Mouse (Mus musculus): ENCODE measurements around the gene H2-Q6.
"Not testable (repeated sequence)": the region's sequence is repeated elsewhere in the genome, so short reads cannot be mapped to it uniquely, and the experiment has no call there.

The H2-Q6 gene

DNA sequence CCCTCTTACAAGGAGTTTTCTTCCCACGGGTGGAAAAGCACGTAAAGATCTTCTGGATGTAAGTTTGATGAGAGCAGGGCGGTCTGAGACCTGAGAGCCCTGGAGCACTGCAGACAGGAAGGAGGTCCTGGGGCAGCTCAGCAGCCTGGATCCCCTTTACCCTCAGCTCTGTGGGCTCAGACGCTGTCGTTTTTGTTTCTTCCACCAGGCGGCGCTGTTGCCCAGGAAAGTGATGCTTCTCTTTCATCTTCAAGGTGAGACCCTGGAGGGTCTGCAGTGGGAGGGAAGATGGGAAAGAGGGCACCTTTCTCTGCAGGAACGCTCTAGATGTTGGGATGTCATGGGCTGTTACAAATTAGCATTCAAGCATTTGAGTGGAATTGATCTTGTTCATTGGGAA lies 10.2 kb downstream of the H2-Q6 start:
- not testable (repeated sequence) for DNase-seq (ENCODE audit: low spot score)

DNA sequence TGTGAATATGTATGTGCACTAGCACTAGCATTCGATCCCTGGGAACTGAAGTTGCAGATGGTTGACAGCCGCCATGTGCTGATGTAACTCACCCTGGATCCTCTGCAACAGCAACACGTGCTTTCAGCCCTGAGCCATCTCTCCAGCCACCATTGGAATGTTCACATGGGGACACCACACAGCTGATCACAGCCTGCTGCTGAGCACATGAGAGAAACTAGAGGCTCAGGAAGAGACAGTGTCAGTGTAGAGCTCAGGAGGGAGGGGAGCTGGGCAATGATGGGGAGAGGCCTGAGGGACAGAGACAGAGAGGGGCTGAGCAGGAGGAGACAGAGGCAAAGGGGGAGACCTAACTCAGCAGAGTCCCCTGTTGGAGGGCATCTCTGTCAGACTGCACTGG lies 10.9 kb downstream of the H2-Q6 start:
- DNase-seq (ENCODE audit: low spot score), result not testable (repeated sequence)

DNA sequence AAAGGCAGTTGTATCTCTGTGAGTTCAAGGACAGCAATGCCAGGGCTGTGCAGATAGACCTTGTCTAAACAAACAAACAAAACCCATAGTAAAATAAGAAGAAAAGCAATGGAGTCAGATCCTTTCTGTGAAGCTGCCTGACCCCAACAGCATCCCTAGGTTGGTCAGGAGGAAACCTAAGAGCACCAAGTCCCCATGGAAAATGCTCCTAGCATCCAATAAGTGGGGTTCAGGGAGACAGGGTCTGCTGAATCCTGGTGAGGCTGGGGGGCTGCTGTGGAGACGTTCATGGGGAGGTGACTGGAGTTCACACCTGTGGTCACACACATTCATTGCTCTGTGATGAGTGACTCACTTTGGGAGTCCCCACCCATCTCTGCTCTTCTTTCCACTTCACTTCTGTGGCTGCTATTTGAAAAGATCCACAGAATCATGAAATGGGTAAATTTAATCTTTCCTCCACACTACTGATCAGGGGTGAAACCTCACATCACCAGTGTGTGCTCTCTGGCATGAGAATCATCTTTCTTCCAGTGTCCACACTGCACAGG lies 12.8 kb downstream of the H2-Q6 start:
- not testable (repeated sequence) for DNase-seq (ENCODE audit: low spot score)

DNA sequence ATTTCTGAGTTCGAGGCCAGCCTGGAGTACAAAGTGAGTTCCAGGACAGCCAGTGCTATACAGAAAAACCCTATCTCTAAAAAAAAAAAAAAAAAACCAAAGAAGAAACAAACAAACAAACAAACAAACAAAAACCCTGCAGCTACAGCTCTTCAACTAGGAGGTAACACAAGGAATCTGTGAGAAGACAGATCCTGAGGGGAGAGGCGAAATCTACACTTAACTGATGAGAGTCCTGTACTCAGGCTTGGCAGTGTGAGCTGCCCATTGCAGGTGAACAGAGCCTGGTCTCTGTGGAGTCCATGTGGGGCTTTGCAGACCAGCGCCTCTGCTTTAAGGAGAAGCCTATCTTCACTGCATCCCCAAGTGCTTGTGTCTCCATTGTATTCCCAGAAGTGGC lies 13.7 kb downstream of the H2-Q6 start:
- not testable (repeated sequence) for DNase-seq (ENCODE audit: low spot score)

DNA sequence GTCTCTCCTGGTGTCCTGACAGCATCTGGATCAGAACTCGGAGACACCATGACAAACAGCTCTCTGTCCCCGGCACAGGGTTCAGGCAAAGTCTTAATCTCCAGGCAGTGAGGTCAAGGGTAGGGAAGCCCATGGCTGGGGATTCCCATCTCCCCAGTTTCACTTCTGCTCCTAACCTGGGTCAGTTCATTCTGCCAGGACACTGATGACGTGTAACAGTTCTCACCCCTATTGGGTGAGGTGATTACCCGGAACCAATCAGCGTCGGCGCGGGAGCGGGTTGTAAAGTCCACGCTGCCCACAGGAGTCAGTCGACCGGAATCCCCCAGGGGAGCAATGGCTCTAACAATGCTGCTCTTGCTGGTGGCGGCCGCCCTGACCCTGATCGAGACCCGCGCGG lies 14.2 kb downstream of the H2-Q6 start, which contains the start of gene H2-Q7:
H2-Q7 (plus strand) TSS at position 271 of the 400 bp plus-strand sequence.
- peak; percentile 51 for DNase-seq (ENCODE audit: low spot score)

DNA sequence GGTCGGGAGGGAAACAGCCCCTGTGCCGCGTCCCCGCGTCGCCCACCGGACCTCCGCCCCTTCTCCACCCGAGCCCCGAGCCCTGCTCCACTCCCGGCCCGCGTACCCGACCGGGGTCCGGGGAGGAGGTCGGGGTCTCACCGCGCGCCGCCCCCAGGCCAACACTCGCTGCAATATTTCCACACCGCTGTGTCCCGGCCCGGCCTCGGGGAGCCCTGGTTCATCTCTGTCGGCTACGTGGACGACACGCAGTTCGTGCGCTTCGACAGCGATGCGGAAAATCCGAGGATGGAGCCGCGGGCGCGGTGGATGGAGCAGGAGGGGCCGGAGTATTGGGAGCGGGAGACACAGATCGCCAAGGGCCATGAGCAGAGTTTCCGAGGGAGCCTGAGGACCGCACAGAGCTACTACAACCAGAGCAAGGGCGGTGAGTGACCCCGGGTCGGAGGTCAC lies 14.7 kb downstream of the H2-Q6 start:
- not testable (repeated sequence) for DNase-seq (ENCODE audit: low spot score)

DNA sequence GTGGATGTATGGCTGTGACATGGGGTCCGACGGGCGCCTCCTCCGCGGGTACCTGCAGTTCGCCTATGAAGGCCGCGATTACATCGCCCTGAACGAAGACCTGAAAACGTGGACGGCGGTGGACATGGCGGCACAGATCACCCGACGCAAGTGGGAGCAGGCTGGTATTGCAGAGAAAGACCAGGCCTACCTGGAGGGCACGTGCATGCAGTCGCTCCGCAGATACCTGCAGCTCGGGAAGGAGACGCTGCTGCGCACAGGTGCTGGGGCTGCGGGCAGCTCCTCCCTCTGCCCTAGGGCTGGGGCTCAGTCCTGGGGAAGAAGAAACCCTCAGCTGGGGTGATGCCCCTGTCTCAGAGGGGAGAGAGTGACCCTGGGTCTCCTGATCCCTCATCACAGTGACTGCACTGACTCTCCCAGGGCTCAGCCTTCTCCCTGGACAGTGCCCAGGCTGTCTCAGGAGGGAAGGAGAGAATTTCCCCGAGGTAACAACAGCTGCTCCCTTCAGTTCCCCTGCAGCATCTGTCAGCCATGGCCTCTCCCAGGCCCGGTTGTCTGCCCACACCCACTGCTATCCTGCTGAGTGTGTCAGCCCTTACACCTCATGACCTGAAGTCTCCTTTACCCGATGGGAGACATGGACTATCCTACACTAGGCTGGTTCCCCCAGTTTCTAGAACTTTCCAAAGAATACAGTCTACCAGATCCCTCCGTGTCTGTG lies 15.4 kb downstream of the H2-Q6 start:
- DNase-seq (ENCODE audit: low spot score), result not testable (repeated sequence)

DNA sequence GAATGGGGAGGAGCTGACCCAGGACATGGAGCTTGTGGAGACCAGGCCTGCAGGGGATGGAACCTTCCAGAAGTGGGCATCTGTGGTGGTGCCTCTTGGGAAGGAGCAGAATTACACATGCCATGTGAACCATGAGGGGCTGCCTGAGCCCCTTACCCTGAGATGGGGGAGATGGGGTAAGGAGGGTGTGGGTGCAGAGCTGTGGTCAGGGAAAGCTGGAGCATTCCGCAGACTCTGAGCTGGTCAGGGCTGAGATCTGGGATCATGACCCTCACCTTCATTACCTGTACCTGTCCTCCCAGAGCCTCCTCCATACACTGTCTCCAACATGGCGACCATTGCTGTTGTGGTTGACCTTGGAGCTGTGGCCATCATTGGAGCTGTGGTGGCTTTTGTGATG lies 17.7 kb downstream of the H2-Q6 start:
- not testable (repeated sequence) for DNase-seq (ENCODE audit: low spot score)

DNA sequence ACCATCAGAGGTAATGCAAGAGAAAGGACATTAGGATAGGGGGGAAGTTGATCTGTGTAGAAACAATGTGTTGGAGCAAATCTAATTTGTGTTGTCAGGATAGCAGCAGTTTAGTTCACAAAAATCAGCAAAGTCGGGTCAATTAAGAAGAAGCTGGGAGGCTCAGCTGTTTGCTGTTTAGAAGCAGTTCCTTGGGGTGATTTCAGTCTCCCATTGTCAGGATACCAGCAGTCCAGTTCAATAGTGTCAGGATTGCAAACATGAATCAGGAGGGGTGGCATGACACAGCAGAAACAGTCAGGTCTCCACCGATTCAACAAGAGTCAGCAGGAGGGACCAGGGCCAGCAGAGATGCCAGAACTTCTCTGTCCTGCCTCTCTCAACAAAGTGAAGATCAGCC lies 19.9 kb downstream of the H2-Q6 start:
- DNase-seq (ENCODE audit: low spot score), result not testable (repeated sequence)

DNA sequence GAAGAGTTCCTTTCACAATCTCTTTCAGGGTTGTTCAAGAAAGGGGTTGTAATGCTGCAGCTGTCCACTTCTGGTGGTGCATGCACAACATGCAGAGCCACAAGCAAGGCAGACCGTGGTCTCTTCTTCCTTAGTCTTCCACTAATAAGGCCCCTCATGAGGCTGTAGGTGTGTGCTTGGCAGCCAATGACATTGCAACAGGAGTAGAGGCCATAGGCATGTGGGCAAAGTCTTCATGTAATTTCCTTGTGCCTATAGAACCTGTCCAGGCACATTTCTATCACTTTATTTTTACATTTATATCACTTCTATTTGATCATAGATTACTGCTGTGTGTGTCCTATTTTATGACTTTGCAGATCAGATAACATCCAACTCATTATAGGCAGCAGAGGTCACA lies 33.6 kb downstream of the H2-Q6 start:
- DNase-seq (ENCODE audit: low spot score), result not testable (repeated sequence)

DNA sequence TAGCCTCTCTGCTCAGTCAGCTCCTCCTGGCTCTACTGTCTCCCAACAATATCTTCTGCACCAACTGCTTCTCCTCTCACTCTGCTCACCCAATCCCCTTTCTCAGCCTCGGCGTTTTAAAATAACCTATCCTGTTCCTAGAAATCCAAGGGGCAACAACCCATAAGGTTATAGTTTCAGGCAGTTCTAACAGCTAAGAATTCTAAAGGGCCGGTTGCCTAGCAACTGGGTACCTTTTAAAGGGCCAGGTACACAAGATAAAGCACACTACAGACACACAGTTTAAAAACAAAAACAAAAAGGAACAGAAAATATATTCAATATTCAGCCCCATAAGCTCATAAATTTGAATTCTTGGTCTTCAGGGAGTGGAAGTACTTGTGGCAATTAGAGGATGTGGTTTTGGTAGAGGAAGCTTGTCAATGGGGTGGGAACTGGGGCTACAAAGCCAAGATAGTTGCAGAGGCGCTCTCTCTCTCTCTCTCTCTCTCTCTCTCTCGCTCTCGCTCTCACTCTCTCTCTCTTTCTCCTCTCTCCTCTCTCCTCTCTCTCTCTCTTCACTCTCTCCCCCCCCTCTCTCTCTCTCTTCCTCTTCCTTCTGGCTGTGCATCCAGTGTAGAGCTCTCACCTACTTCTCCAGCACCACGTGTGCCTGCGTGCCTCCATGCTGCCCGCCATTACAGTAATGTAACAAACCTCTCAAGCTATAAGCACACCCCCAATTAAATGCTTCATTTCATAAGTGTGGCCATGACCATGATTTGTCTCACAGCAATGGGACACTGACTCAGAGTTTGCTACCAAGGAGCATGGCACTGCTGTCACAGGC lies 36.1 kb downstream of the H2-Q6 start:
- not testable (repeated sequence) for DNase-seq (ENCODE audit: low spot score)

DNA sequence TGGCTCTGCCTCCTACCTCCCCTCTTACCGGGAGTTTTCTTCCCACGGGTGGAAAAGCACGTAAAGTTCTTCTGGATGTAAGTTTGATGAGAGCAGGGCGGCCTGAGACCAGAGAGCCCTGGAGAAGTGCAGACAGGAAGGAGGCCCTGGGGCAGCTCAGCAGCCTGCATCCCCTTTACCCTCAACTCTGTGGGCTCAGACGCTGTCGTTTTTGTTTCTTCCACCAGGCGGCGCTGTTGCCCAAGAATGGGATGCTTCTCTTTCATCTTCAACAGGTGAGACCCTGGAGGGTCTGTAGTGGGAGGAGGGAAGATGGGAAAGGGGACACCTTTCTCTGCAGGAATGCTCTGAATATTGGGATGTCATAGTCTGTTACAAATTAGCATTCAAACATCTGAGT lies 41.0 kb downstream of the H2-Q6 start:
- not testable (repeated sequence) for DNase-seq (ENCODE audit: low spot score)

DNA sequence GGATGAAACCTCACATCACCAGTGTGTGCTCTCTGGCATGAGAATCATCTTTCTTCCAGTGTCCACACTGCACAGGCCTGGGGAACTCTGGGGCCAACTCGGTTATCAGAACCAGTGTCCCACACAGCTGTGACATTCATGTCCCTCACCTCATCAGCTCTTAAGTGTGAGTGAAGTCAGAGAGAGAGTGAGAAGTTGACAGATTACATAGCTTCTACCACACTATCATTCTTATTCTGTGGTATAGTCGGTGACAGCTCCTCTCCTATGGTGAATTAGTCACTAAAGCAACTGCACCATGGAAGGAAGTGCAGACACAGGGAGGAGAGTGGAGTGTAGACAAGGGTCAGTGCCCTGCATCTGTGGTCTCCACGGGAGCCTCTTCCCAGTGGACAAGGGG lies 44.3 kb downstream of the H2-Q6 start:
- not testable (repeated sequence) for DNase-seq (ENCODE audit: low spot score)

DNA sequence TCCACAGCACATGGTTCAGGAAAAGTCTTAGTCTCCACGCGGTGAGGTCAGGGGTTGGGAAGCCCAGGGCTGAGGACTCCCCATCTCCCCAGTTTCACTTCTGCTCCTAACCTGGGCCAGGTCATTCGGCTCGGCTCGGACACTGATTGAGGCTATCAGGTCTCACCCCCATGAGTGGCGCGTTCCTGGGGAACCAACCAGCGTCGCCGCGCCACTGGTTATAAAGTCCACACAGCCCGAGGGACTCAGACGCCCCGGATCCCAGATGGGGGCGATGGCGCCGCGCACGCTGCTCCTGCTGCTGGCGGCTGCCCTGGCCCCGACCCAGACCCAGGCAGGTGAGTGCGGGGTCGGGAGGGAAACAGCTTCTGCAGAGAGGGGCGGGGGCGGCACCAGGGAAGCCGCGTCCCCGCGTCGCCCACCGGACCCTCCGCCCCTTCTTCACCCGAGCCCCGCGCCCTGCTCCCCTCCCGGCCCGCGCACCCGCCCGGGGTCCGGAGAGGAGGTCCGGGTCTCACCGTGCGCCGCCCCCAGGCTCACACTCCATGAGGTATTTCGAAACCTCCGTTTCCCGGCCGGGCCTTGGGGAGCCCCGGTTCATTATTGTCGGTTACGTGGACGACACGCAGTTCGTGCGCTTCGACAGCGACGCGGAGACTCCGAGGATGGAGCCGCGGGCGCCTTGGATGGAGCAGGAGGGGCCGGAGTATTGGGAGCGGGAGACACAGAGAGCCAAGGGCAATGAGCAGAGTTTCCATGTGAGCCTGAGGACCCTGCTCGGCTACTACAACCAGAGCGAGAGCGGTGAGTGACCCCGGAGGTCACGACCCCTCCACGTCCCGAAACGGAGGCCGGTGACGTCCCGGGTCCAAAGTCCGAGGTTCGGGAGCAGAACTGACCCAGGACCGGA lies 45.4 kb downstream of the H2-Q6 start, which contains the start of gene H2-Q10:
H2-Q10 (plus strand) TSS at position 248 of the 910 bp plus-strand sequence.
- DNase-seq (ENCODE audit: low spot score), result no peak

Data from left cerebral cortex, adult 11 months (tissue).